Mouse (Mus musculus) small intestine, adult 2 months (tissue): Measurements from ENCODE around the gene Lta.

Source experiments
- CTCF ChIP-seq: fragments of 200-500 bp; IDR thresholded peaks from 2 replicates; pipeline ENCODE4 v1.5.1; 2012; ENCODE audit warnings: low read depth, mild to moderate bottlenecking, control low read depth, inconsistent platforms, low read length, moderate library complexity, mixed read lengths; ENCODE audit not compliant: insufficient replicate concordance, insufficient read length; ENCODE audit errors: extremely low read depth
- POLR2A ChIP-seq: fragments of 200-500 bp; IDR thresholded peaks from 2 replicates; pipeline ENCODE4 v1.6.1; 2012; ENCODE audit warnings: low read depth, mild to moderate bottlenecking, control low read depth, inconsistent platforms, low read length, moderate library complexity

- TF ChIP-seq CTCF (no peak), POLR2A (no peak)
Observed at GRCm38 (mm10) chr17:35174201-35174977, 30.8 kb downstream of the Lta start.
